Mouse (Mus musculus) intestine, embryonic 14.5 days (tissue): Measurements from ENCODE around the gene Zbtb7a. TPM values are rescaled to one million over a fixed set of nuclear protein-coding genes. Genes with fewer than 3 reads are reported as not detected.
"Not testable (repeated sequence)": the region's sequence is repeated elsewhere in the genome, so short reads cannot be mapped to it uniquely, and the experiment has no call there.

Experiments used
- ATAC-seq: fragments of 200-750 bp; cut with Nextera tagmentation; replicated peaks from 2 replicates; pipeline ENCODE4 v1.8.0; 2017; ENCODE audit warnings: low read depth, moderate number of reproducible peaks, moderate TSS enrichment, moderate library complexity; ENCODE audit not compliant: low FRiP score, low TSS enrichment
- DNase-seq: peaks from one replicate; pipeline ENCODE4 v3.0.0-alpha.2; 2018; ENCODE audit warnings: low spot score
- H3K27ac ChIP-seq: fragments of 300-500 bp; sonication (generic); 2 replicates; pipeline ENCODE4 v1.5.1; 2014; ENCODE audit warnings: low read depth, mild to moderate bottlenecking, control low read depth
- H3K27me3 ChIP-seq: fragments of 300-500 bp; sonication (generic); replicated peaks from 2 replicates; pipeline ENCODE4 v1.6.1; 2014; ENCODE audit warnings: low read length, control low read depth; ENCODE audit not compliant: control insufficient read depth, insufficient read depth
- H3K36me3 ChIP-seq: fragments of 300-500 bp; sonication (generic); 2 replicates; pipeline ENCODE4 v1.6.1; 2014; ENCODE audit warnings: low read length, control low read depth; ENCODE audit not compliant: control insufficient read depth, insufficient read depth
- H3K4me1 ChIP-seq: fragments of 300-500 bp; sonication (generic); replicated peaks from 2 replicates; pipeline ENCODE4 v1.6.1; 2014; ENCODE audit warnings: low read length, control low read depth, mixed read lengths; ENCODE audit not compliant: control insufficient read depth, insufficient read depth
- H3K4me2 ChIP-seq: fragments of 300-500 bp; sonication (generic); 2 replicates; pipeline ENCODE4 v1.6.1; 2014; ENCODE audit warnings: low read length
- H3K4me3 ChIP-seq: fragments of 300-500 bp; sonication (generic); 2 replicates; pipeline ENCODE4 v1.5.1; 2014; ENCODE audit warnings: low read depth, low read length, control low read depth, mixed read lengths
- H3K9ac ChIP-seq: fragments of 300-500 bp; sonication (generic); 2 replicates; pipeline ENCODE4 v1.6.1; 2014; ENCODE audit warnings: mild to moderate bottlenecking, low read length
- H3K9me3 ChIP-seq: fragments of 300-500 bp; sonication (generic); 2 replicates; pipeline ENCODE4 v1.6.1; 2016; ENCODE audit warnings: low read length, control low read depth; ENCODE audit not compliant: control insufficient read depth
- WGBS: fragments of 180-500 bp; shearing (Covaris S2); extraction: QIAGEN DNeasy Blood & Tissue Kit; methylation state at CpG from one replicate; pipeline ENCODE4 v1.1.7; 2014; 5-methylcytosine and 5-hydroxymethylcytosine counted together
- polyA plus RNA-seq: library from polyadenylated mRNA; unstranded; fragments of >200 nt; fragmentation: Nextera tagmentation; extraction: Ambion mirVana; gene quantifications from 2 replicates; pipeline ENCODE4 v1.2.1, GENCODE M21; 2014

Zbtb7a gene
- polyA plus RNA-seq, 1 experiment from 2014 or later: 28.7 TPM

DNA sequence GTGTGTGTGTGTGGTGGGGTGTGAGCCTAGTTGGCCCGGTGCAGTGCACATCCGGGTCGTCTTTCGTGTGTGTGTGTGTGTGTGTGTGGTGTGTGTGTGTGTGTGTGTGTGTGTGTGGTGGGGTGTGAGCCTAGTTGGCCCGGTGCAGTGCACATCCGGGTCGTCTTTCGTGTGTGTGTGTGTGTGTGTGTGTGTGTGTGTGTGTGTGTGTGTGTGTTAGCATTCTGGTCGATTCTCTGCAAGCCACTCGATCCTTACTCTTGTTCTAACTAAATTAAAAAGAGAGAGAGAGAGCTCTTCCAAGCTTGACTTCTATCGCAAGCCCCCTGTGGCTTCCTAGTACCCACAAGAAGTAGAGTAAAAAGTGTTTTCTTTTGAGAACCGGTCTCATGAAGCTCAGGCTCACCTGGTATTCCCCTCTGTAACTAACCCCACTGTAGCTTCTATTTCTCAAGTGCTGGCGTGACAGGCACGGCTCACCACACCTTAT, 34.4 kb downstream of the Zbtb7a start:
- not testable (repeated sequence) for H3K9me3 ChIP-seq, H3K27me3 ChIP-seq, H3K9ac ChIP-seq, H3K27ac ChIP-seq, H3K36me3 ChIP-seq, H3K4me3 ChIP-seq, DNase-seq
- 22% methylated on average over 13 of the region's 14 CpGs for WGBS
- Histone ChIP-seq H3K4me2 (peak overlapping the region; percentile 5; the same call in 1 of the 2 replicates), H3K4me1 (peaks cover 28% of the 10 kb centered on the region)
- ATAC-seq: peak; percentile 24; the same call in 1 of the 2 replicates

DNA sequence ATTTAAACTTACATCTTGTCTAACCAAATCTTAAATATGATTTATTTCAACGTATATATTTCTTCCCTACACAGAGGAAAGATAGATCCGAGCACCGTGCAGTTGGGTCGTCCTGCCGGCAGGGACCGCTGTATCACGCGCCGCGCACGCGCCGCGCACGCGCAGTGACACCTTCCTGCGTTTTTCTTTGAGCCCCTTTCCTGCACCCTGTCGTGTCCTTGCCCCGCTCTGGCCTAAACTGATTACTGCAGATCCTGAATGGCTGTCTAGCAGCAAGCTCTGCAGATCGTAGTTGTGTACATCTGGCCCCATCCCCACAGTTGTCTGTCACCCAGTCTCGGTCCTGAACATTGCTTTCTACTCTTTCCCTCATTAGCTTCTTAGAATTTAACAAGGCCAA, 38.1 kb downstream of the Zbtb7a start:
- Histone ChIP-seq H3K4me2 (peak overlapping the region; percentile 37), H3K27ac (peak overlapping the region; percentile 69), H3K9me3 (no peaks in the 10 kb centered on the region), H3K36me3 (peaks cover 8% of the 10 kb centered on the region), H3K4me1 (peaks cover 33% of the 10 kb centered on the region), H3K9ac (no peak overlapping the region), H3K4me3 (no peak overlapping the region), H3K27me3 (no peaks in the 10 kb centered on the region)
- 5% methylated on average over 21 of the region's 21 CpGs for WGBS
- DNase-seq (peak; percentile 89), ATAC-seq (0 out of 2 replicates have a peak, but pooled peaks have one; percentile 4)

DNA sequence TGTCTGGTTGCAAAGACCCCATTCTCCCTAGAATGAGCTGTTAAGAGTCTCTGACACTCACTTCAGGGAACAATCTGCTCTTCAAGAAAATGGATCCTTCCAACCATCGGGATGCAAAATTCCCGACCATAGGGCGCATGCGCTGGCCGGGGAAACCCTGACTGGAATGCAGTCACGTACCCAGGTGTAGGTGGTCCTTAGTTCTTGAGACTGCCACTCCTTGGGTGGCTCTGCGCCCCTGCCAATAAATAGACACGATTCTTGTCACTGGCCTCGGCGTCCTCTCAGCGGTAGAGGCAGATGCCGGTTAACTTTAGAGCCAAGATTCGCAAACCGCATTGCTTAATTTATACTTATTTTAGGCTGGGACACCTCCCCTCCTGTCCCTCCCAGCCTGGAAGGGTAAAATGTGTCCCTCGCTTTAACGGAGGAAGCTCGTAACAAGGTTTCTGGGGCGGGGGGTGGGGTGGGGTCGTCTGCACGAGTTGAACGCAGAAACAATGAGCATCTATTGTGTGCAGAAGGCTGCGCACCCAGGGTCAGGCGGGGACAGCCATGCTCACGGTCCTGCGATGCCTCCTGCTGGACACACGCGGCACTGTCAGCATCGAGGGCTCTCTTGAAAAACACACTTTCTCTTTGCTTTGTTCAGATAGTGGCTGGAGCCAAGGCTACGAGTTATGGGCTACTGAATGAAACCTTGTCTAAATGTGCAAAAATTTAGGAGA, 39.8 kb downstream of the Zbtb7a start:
- peak; percentile 50 for ATAC-seq
- Histone ChIP-seq H3K9me3 (no peaks in the 10 kb centered on the region), H3K9ac (peak overlapping the region; percentile 20), H3K4me3 (peak overlapping the region; percentile 27), H3K4me1 (peaks cover 34% of the 10 kb centered on the region), H3K4me2 (peak overlapping the region; percentile 50), H3K27me3 (no peaks in the 10 kb centered on the region), H3K36me3 (peaks cover 25% of the 10 kb centered on the region), H3K27ac (peak overlapping the region; percentile 91)
- DNase-seq: peak; percentile 95
- WGBS: 3% methylated on average over 29 of the region's 29 CpGs

DNA sequence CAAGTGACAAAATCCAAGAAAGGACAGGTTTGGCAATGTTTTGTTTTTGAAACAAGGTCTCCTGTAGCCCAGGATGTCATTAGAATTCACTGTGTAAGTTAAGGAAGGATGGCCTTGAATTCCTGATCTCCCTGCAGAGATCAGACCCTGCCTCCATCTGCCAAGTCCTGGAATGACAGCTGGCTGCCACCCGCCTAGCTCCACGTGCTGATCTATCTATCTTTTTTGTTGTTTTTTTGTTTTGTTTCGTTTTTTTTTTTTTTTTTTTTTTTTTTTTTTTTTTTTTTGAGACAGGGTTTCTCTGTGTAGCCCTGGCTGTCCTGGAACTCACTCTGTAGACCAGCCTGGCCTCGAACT, 40.3 kb downstream of the Zbtb7a start:
- WGBS: 12% methylated on average over 4 of the region's 4 CpGs
- not testable (repeated sequence) for H3K27me3 ChIP-seq, ATAC-seq, H3K9ac ChIP-seq, DNase-seq, H3K9me3 ChIP-seq
- Histone ChIP-seq H3K4me2 (peak overlapping the region; percentile 50), H3K27ac (peak overlapping the region; percentile 91), H3K4me3 (peak overlapping the region; percentile 27), H3K36me3 (peaks cover 30% of the 10 kb centered on the region), H3K4me1 (peaks cover 34% of the 10 kb centered on the region)

DNA sequence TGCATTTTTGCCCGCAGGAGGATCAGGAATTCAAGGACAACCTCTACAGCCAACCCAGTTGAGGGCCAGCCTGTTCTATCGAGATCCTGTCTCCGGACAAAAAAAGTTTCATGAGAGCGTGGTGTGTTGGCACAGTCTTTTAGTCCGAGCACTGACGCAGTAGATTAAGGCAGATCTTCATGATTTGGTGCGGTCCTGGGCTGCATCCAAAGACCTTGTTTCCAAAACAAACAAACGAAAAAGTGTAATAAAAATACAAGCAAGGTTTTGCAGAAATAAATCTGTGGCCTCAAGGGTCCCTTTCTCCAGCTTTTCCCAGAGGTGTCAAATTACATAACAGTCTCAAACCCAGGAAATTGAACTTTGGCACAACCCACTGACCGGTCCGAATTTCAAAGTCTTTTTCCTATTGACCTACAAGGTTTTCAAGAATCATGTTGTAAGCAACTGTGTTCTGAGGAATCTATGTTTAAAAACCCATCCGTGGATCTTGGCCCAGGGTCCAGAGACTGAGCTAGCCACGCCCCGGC, 41.0 kb downstream of the Zbtb7a start:
- Histone ChIP-seq H3K4me1 (peaks cover 34% of the 10 kb centered on the region), H3K4me2 (peak overlapping the region; percentile 58), H3K27me3 (no peaks in the 10 kb centered on the region), H3K36me3 (peaks cover 37% of the 10 kb centered on the region), H3K9ac (peak overlapping the region; percentile 32), H3K4me3 (peak overlapping the region; percentile 100), H3K27ac (peak overlapping the region; percentile 91), H3K9me3 (no peaks in the 10 kb centered on the region)
- WGBS: 3% methylated on average over 13 of the region's 13 CpGs
- DNase-seq (no peak), ATAC-seq (peak; percentile 11; the same call in 1 of the 2 replicates)

DNA sequence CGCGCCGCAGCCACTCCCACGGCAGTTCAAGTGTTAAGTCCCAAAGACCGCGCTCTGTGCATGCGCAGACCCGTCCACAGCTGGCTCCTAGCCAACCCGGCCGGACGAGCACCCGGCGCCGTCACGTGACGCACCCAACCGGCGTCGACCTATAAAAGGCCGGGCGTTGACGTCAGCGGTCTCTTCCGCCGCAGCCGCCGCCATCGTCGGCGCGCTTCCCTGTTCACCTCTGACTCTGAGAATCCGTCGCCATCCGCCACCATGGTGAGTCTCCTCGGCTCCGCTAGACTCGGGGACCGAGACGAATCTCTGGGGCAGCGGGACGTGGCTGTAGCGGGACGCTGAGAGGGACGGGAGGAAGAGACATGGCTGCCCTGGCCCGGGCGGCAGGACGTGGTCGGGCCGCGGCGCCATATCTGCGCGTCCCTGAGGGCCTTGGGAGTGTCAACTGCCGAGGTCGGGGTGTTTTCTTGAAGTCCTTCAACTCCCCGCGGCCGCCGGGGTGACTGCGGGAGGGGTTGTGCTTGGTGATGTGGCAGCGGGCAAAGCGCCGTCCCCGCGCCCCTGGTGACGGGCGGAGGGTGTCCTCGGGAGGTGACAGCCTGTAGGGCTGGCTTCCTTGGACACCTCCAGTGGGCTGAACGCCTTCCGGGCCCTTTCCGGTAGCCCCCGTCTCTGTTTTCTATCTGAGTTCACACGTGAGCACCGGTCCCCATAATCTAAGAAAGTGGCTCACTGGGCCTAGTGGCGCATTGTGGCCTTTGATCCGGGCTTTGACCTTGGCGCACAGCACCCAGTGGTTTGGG, 41.6 kb downstream of the Zbtb7a start, which contains the start of gene Eef2:
TSS of gene Eef2 (plus strand) at position 166 of the 806 bp plus-strand sequence.
- peak within 1 kb of the TSS; percentile 91 for H3K27ac ChIP-seq
- peak within 1 kb of the TSS; percentile 100 for H3K9ac ChIP-seq
- H3K36me3 ChIP-seq: peaks cover 44% of the 10 kb centered on the region
- no peaks in the 10 kb centered on the region for H3K9me3 ChIP-seq
- WGBS: under 1% methylated on average over 77 of the region's 77 CpGs
- peak within 1 kb of the TSS; percentile 98 for H3K4me2 ChIP-seq
- no peaks in the 10 kb centered on the region for H3K27me3 ChIP-seq
- peaks cover 34% of the 10 kb centered on the region for H3K4me1 ChIP-seq
- peak; percentile 99 for DNase-seq
- ATAC-seq: peak; percentile 71
- peak within 1 kb of the TSS; percentile 100 for H3K4me3 ChIP-seq

DNA sequence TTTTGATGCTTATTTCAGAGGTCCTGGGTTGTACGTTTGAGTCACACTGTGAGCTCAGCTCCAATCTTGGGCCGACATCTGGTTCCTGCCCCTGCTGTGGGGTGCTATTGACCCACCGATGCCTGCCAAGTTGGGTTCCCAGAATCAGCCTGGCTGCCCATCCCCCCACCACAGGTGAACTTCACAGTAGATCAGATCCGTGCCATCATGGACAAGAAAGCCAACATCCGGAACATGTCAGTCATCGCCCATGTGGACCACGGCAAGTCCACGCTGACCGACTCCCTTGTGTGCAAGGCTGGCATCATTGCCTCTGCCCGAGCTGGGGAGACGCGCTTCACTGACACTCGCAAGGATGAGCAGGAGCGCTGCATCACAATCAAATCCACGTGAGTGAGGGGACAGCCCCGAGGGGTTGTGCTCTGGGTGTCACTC, 42.5 kb downstream of the Zbtb7a start:
- no peaks in the 10 kb centered on the region for H3K9me3 ChIP-seq
- peak overlapping the region; percentile 98 for H3K4me2 ChIP-seq
- DNase-seq: peak; percentile 71
- WGBS: 14% methylated on average over 16 of the region's 16 CpGs
- H3K27me3 ChIP-seq: no peaks in the 10 kb centered on the region
- H3K4me3 ChIP-seq: peak overlapping the region; percentile 100
- no peak for ATAC-seq
- peaks cover 34% of the 10 kb centered on the region for H3K4me1 ChIP-seq
- H3K27ac ChIP-seq: peak overlapping the region; percentile 91
- H3K9ac ChIP-seq: peak overlapping the region; percentile 100
- H3K36me3 ChIP-seq: peaks cover 52% of the 10 kb centered on the region

DNA sequence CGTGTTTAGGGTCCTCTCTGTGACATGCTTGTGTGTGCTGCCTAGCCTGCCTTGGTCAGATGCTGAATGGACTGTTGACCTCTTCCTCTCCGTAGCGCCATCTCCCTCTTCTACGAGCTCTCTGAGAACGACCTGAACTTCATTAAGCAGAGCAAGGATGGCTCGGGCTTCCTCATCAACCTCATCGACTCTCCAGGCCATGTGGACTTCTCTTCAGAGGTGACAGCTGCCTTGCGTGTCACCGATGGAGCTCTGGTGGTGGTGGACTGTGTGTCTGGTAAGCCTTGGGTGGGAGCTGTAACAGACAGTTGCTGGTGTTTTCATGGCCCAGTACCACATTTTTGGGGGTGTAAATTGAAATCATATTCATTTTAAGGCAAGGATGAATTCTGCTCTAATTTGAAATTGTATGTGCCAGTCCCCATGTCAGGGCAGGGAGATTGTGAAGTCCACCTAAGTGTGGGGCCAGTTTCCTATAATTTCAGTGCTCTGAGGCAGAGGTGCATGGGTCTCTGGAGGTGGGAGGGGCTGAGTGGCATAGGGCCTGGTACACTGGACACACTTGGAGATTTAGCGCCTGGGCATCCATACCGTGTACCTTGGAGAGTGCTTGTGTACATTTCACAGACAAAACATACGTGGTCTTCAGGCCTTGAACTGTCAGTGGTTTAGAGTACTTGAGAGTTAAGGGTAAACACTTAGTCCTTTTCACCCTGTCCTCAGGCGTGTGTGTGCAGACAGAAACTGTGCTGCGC, 43.1 kb downstream of the Zbtb7a start:
- Histone ChIP-seq H3K36me3 (peaks cover 52% of the 10 kb centered on the region), H3K27ac (peak overlapping the region; percentile 91; the same call in 1 of the 2 replicates), H3K4me1 (peaks cover 30% of the 10 kb centered on the region), H3K9ac (peak overlapping the region; percentile 100), H3K27me3 (no peaks in the 10 kb centered on the region), H3K9me3 (no peaks in the 10 kb centered on the region), H3K4me3 (peak overlapping the region; percentile 100), H3K4me2 (peak overlapping the region; percentile 98)
- DNase-seq: no peak
- 70% methylated on average over 14 of the region's 14 CpGs for WGBS
- ATAC-seq: no peak
